Mouse (Mus musculus) heart, adult 8-10 months (tissue): Measurements from ENCODE around the gene Agtpbp1. TPM values are rescaled to one million over a fixed set of nuclear protein-coding genes. Genes with fewer than 3 reads are reported as not detected.
A peak's percentile ranks its signal among the peaks of the same experiment; 100 is the strongest.

Source experiments
- DNase-seq: peaks from one replicate; pipeline ENCODE4 v3.0.0; 2022; ENCODE audit warnings: low spot score
- total RNA-seq, 4 experiments: library from RNA; stranded (reverse); gene quantifications; 2 replicates each; pipeline ENCODE4 v1.2.4; 2022

The Agtpbp1 gene
- total RNA-seq, 4 experiments from 2014 or later: 109 to 172 (median 146) TPM

- DNase-seq: no peak
Measured at GRCm38 (mm10) chr13:59431124-59431864, 153.7 kb downstream of the Agtpbp1 start.

- DNase-seq: no peak
Measured at GRCm38 (mm10) chr13:59429369-59429768, 155.7 kb downstream of the Agtpbp1 start.

GRCm38 (mm10) chr13:59423871-59424270 is 161.2 kb downstream of the Agtpbp1 start:
- no peak for DNase-seq

GRCm38 (mm10) chr13:59416530-59417230 is 168.3 kb downstream of the Agtpbp1 start:
- DNase-seq: no peak

- DNase-seq: no peak
Measured at GRCm38 (mm10) chr13:59413885-59414284, 171.1 kb downstream of the Agtpbp1 start.

GRCm38 (mm10) chr13:59412672-59413071 is 172.4 kb downstream of the Agtpbp1 start:
- DNase-seq: no peak

GRCm38 (mm10) chr13:59407182-59407581 is 177.8 kb downstream of the Agtpbp1 start:
- DNase-seq: no peak

GRCm38 (mm10) chr13:59402026-59402775 is 182.8 kb downstream of the Agtpbp1 start:
- DNase-seq: no peak

- DNase-seq: peak; percentile 35
Measured at GRCm38 (mm10) chr13:59397571-59397970, 187.5 kb downstream of the Agtpbp1 start.

Other genes with a start within 250 kb of the Agtpbp1 start
- gene Naa35, start within 50 bp of the Agtpbp1 start, total RNA-seq: 10 to 100 TPM; 77.4 to 98.8 (median 91.4) TPM
- 10 to 100 TPM; 12.3 to 17.9 (median 14.4) TPM for gene Golm1, start 90.6 kb upstream of the Agtpbp1 start, total RNA-seq
- not detected for gene 4921517D22Rik, start 108.9 kb upstream of the Agtpbp1 start, total RNA-seq
- gene Spata31d1a, start 125.1 kb upstream of the Agtpbp1 start, total RNA-seq: not detected
- not detected for gene Spata31d1b, start 127.1 kb upstream of the Agtpbp1 start, total RNA-seq
- not detected for gene Spata31d1d, start 146.5 kb upstream of the Agtpbp1 start, total RNA-seq
- not detected for gene 1700014D04Rik, start 161.5 kb upstream of the Agtpbp1 start, total RNA-seq
- 100 to 1,000 TPM; 215 to 235 (median 226) TPM for gene Isca1, start 184.6 kb upstream of the Agtpbp1 start, total RNA-seq
- not detected for gene Gm49354, start 197.0 kb upstream of the Agtpbp1 start, total RNA-seq
- 10 to 100 TPM; 35.5 to 42.0 (median 39.5) TPM for gene Tut7, start 237.9 kb upstream of the Agtpbp1 start, total RNA-seq